Mouse (Mus musculus): Measurements from ENCODE around the gene Elk1. TPM values are rescaled to one million over a fixed set of nuclear protein-coding genes. Genes with fewer than 3 reads are reported as not detected.

The Elk1 gene
- not detected in 2 replicates for polyA plus RNA-seq (2012; ENCODE audit: insufficient read depth, insufficient read length, low replicate concordance, missing spikeins)

DNA sequence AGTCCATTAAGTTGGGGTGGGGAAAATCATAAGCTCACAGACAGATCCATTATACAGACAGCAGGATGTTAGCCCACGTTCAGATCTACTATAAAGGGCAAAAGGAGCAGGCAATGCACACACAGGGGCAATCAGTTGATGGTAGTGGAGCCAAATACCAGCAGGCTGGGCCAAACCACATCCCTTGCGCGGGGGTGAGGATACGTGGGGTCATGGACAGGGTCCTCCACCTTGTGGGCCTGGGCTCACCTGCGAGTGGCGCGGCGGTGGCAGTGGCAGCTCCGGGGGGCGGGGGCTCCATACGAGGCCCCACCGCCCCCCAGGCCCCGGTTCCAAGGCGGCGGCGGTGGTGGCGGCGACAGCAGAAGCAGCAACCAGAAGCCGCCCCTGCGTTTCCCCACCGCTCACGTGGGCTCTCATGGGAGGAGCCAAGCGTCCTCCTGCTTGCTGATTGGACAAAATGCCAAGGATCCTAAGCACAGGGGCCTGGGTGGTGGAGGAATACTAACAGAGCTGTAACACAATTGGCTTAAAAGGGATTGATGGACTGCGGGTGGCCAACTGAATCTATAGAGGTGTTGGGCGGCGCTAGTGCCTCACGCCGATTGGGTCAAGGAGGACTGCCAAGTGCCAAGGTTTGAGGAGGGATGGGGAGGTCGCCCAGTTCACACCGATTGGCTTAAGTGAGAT lies at the start of gene Elk1:
TSS of gene Elk1 (minus strand) at position 418 of the 690 bp plus-strand sequence.
- TF ChIP-seq POLR2A (IDR thresholded peaks at IDR 0.05; ENCODE audit: insufficient read depth, low read depth, low read length): peak; percentile 44; the same call in 1 of the 2 replicates
- TF ChIP-seq CTCF (IDR thresholded peaks at IDR 0.05; ENCODE audit: insufficient read depth, low read depth, low read length): no peak
- Histone ChIP-seq H3K27ac (ENCODE audit: insufficient read depth, low read depth, low read length) (peak within 1 kb of the TSS; percentile 86), H3K4me1 (ENCODE audit: control insufficient read depth, insufficient read depth, low read length) (no peaks in the 10 kb centered on the region), H3K4me3 (ENCODE audit: insufficient read depth, low read depth, low read length) (peak within 1 kb of the TSS; percentile 85)
- WGBS: 19% methylated on average over 30 of the region's 30 CpGs

DNA sequence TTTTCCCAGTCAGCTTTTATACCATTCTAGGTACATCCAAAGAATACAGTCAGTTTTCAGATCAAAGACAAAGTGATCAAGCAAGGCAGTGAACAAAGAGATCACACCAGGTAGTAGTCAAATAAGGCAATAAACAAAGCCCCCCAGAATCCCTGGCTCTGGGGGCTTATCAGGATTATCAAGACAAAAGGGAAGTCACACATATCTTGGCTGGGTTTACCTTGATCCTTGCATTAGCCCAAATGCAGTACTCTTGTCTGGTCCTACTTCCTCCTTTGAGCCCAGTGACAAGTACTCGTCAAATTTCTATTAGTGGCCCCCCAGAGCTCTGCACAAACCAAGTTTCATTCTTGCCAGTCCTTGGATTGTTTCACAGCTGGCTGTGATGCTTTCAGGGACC lies 30.5 kb upstream of the Elk1 start:
- TF ChIP-seq POLR2A (IDR thresholded peaks at IDR 0.05; ENCODE audit: insufficient read depth, low read depth, low read length) (no peak), CTCF (IDR thresholded peaks at IDR 0.05; ENCODE audit: insufficient read depth, low read depth, low read length) (no peak)
- WGBS: 65% methylated on average over 1 of the region's 1 CpGs
- Histone ChIP-seq H3K4me3 (ENCODE audit: insufficient read depth, low read depth, low read length) (no peak overlapping the region), H3K27ac (ENCODE audit: insufficient read depth, low read depth, low read length) (no peak overlapping the region), H3K4me1 (ENCODE audit: control insufficient read depth, insufficient read depth, low read length) (no peaks in the 10 kb centered on the region)

DNA sequence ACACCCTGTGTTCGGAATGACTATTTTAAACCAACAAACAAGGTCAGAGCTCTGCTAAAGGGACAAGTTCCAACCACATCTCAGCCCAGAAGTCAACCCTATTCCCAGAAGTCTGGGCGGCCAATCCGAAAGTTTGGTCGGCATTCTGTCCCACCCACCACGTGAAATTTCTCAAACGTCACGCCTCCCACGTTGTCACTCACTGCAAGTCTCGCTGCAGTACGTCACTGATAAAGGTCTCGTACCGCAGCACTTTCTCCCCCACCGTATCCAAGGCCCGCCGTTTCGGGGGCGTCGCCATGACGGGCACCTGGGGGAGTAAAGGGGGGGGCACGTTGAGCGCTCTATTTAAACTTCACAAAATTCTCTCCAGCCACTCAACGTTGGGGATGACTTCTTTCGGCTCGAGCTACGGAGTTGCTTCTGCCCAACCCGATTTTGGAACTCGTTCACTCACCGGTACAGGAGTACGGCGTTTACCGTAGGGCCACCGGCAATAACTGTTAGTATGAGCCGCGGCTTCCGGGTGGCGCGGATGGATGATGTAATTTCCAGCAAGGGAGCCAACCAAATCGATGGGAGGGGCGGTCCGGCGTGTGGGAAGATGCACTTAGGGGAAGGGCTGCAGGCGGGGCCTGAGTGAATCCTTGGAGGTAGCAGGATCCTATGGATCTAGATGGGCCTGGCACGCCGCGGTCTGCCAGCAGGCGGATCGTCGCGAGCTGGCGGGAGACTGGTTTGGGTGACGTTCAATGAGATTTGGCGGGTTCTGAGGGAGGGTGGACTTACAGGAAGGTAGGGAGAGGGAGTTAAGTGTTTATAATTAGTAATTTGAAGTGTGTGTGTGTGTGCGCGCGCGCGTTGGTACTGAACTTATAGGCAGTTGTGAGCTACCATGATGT lies 11.3 kb upstream of the Elk1 start, which contains the start of gene Uxt:
TSS of gene Uxt (minus strand) at position 541 of the 902 bp plus-strand sequence.
- TF ChIP-seq CTCF (IDR thresholded peaks at IDR 0.05; ENCODE audit: insufficient read depth, low read depth, low read length) (no peak), POLR2A (IDR thresholded peaks at IDR 0.05; ENCODE audit: insufficient read depth, low read depth, low read length) (peak; percentile 44; the same call in 1 of the 2 replicates)
- WGBS: 16% methylated on average over 57 of the region's 57 CpGs
- peak within 1 kb of the TSS; percentile 75 for H3K4me3 ChIP-seq (ENCODE audit: insufficient read depth, low read depth, low read length)
- no peaks in the 10 kb centered on the region for H3K4me1 ChIP-seq (ENCODE audit: control insufficient read depth, insufficient read depth, low read length)
- no peak within 1 kb of the TSS for H3K27ac ChIP-seq (ENCODE audit: insufficient read depth, low read depth, low read length)

DNA sequence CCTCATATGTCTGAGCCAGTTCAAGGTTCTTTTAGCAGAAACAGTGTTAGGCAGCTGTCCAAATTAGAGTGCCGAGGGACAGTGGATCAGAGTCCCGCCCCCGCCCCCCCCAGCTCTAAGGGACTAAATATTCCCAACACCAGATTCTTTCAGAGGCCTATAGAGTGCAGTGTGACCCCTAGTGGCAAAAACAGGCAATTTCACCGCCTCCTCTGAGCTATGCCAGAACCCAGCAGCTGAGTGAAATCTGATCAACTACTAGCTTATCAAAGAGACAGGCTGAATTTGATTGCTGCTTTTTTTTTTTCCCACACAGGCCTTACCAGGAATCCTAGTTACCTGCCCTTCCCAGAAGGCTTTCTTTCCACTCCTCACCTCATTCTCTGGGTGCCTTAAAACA lies 4.4 kb downstream of the Elk1 start:
- TF ChIP-seq CTCF (IDR thresholded peaks at IDR 0.05; ENCODE audit: insufficient read depth, low read depth, low read length) (no peak), POLR2A (IDR thresholded peaks at IDR 0.05; ENCODE audit: insufficient read depth, low read depth, low read length) (no peak)
- Histone ChIP-seq H3K27ac (ENCODE audit: insufficient read depth, low read depth, low read length) (no peak overlapping the region), H3K4me3 (ENCODE audit: insufficient read depth, low read depth, low read length) (no peak overlapping the region), H3K4me1 (ENCODE audit: control insufficient read depth, insufficient read depth, low read length) (no peaks in the 10 kb centered on the region)
- WGBS: 14% methylated on average over 4 of the region's 4 CpGs

DNA sequence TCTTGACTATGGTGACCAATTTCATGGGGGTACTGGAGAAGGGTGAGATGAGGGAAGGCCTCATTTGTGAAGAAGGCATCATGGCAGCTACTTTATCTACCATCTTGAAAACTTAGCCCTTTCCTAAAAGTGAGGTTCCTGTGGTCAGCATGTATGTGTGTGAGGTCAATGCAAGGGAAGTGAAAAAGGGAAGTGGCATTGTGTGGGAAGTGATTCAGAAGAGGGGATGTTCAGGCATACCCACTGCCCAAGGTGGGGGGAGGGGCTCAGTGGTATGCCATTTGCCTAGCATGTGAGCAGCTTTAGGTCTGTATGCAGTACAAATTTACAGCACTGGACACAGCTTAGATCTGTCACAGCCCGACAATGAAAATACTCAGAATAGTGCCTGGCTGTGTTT lies 18.4 kb downstream of the Elk1 start:
- H3K27ac ChIP-seq (ENCODE audit: insufficient read depth, low read depth, low read length): no peak overlapping the region
- H3K4me3 ChIP-seq (ENCODE audit: insufficient read depth, low read depth, low read length): no peak overlapping the region
- TF ChIP-seq POLR2A (IDR thresholded peaks at IDR 0.05; ENCODE audit: insufficient read depth, low read depth, low read length) (no peak), CTCF (IDR thresholded peaks at IDR 0.05; ENCODE audit: insufficient read depth, low read depth, low read length) (no peak)
- H3K4me1 ChIP-seq (ENCODE audit: control insufficient read depth, insufficient read depth, low read length): peaks cover 12% of the 10 kb centered on the region; the same call in 1 of the 2 replicates
- 80% methylated on average over 1 of the region's 1 CpGs for WGBS

DNA sequence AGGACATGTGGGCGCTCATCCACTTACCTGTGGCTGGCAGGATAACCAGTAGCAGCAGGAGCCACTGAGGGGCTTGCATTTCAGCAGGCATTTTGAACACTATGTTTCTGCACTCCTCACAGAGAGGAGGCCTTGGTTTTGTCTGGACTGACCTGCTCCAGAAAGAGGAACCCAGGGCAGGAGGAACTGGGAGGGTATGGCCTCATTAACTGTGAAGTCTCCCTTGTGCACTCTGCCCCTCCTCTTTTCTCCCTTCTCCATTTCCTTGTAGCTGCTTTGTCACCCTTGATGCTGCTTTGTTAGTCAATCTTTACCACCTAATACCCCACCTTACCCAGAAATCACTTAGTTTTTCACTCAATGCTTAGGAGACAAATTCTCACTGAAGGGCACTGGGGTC lies 19.0 kb downstream of the Elk1 start, which contains the start of gene Cfp:
TSS of gene Cfp (minus strand) at position 192 of the 400 bp plus-strand sequence.
- WGBS: 89% methylated on average over 1 of the region's 1 CpGs
- Histone ChIP-seq H3K27ac (ENCODE audit: insufficient read depth, low read depth, low read length) (no peak within 1 kb of the TSS), H3K4me3 (ENCODE audit: insufficient read depth, low read depth, low read length) (no peak within 1 kb of the TSS), H3K4me1 (ENCODE audit: control insufficient read depth, insufficient read depth, low read length) (peaks cover 12% of the 10 kb centered on the region; the same call in 1 of the 2 replicates)
- no peak for TF ChIP-seq POLR2A (IDR thresholded peaks at IDR 0.05; ENCODE audit: insufficient read depth, low read depth, low read length)
- no peak for TF ChIP-seq CTCF (IDR thresholded peaks at IDR 0.05; ENCODE audit: insufficient read depth, low read depth, low read length)

DNA sequence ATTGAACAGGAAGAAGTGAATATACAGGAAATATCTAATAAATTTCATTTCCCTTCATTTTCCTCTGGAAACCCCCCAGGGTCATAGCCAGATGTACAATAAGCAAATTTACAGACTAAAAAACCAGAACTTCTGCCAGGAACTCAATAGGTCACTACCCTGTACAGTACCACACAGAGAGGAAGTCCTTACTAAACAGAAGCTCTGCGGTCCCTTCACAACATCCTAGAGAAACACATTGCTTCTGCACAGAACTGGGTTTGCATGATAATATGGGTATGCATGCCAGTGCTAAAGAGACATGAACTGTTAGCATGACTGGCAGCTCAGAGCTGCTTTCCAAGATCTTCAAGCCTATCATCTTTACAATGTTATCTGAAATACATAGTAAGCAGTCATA lies 20.5 kb downstream of the Elk1 start:
- no peak for TF ChIP-seq POLR2A (IDR thresholded peaks at IDR 0.05; ENCODE audit: insufficient read depth, low read depth, low read length)
- no peak for TF ChIP-seq CTCF (IDR thresholded peaks at IDR 0.05; ENCODE audit: insufficient read depth, low read depth, low read length)
- Histone ChIP-seq H3K4me3 (ENCODE audit: insufficient read depth, low read depth, low read length) (no peak overlapping the region), H3K4me1 (ENCODE audit: control insufficient read depth, insufficient read depth, low read length) (peaks cover 7% of the 10 kb centered on the region; the same call in 1 of the 2 replicates), H3K27ac (ENCODE audit: insufficient read depth, low read depth, low read length) (no peak overlapping the region)
- 84% methylated on average over 1 of the region's 1 CpGs for whole genome bisulfite sequencing

DNA sequence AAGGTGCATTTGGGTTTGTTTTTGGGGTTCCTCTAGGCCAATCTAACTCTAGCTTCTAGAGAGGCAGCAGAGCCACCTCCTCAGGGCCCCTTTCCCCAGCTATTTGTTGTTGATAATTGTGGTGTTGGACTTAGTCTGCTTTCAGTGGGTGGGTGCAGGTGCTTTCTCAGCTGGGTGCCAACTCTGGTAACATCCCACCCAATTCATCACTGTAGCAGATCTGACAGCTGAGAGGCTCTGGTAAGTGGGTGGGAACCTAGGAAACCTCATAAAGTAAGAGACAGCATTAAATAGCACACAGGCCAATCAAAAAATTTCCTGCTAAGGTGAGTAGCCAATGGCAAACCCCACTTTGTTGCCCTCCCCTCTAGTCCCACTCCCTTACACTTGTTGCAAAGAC lies 25.4 kb downstream of the Elk1 start:
- H3K4me1 ChIP-seq (ENCODE audit: control insufficient read depth, insufficient read depth, low read length): peaks cover 2% of the 10 kb centered on the region; the same call in 1 of the 2 replicates
- H3K27ac ChIP-seq (ENCODE audit: insufficient read depth, low read depth, low read length): no peak overlapping the region
- no peak for TF ChIP-seq CTCF (IDR thresholded peaks at IDR 0.05; ENCODE audit: insufficient read depth, low read depth, low read length)
- no peak for TF ChIP-seq POLR2A (IDR thresholded peaks at IDR 0.05; ENCODE audit: insufficient read depth, low read depth, low read length)
- H3K4me3 ChIP-seq (ENCODE audit: insufficient read depth, low read depth, low read length): no peak overlapping the region
